Mouse (Mus musculus): ENCODE measurements around the gene Svop. TPM values are rescaled to one million over a fixed set of nuclear protein-coding genes. Genes with fewer than 3 reads are reported as not detected.

Svop gene
- total RNA-seq, 2 experiments from 2014 or later: 191 to 211 TPM

DNA sequence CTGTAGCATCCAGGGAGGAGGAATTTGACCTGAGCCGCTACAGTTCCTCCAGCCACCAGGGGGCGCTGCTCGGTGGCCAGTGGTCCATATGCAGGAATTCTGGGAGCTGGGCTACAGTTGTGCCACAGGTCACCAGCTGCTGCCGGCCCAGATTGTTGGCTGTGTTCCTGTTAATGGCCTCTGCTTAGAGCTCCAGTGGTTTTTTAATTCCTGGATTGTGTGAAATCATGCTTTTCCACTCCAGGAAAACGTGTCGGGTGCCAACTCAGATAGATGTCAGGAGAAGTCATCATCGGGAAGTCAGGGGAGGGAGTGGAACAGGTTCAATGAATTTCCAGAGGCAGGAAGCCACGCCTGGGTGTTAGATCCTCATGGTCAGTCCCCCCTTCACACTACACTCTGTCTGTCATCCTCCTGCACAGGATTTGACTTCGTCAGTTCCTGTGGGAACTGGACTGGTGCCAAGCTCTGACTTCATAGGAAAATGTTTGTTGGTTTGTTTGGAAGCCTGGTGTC lies 39.1 kb downstream of the Svop start:
- DNase-seq (ENCODE audit: low spot score in 2 of 2): peak; percentile 50 to 62
- intact Hi-C loops (cut with DNase I): no loop called here

- intact Hi-C loops (cut with DNase I): loop anchor here (5.0 kb wide), 1 partner anchor 92 kb away; no protein-coding TSS in a partner anchor
- DNase-seq (ENCODE audit: low spot score in 2 of 2): no peak
Observed at GRCm38 (mm10) chr5:114048731-114049308, 42.5 kb downstream of the Svop start.

- no peak for DNase-seq (ENCODE audit: low spot score in 2 of 2)
- intact Hi-C loops (cut with DNase I): loop anchor here (5.0 kb wide), 1 partner anchor 90 kb away; no protein-coding TSS in a partner anchor
Observed at GRCm38 (mm10) chr5:114047182-114047581, 44.2 kb downstream of the Svop start.

GRCm38 (mm10) chr5:114046604-114047003 lies 44.8 kb downstream of the Svop start:
- DNase-seq (ENCODE audit: low spot score in 2 of 2): no peak
- intact Hi-C loops (cut with DNase I): loop anchor here (5.0 kb wide), 1 partner anchor 89 kb away; no protein-coding TSS in a partner anchor

DNA sequence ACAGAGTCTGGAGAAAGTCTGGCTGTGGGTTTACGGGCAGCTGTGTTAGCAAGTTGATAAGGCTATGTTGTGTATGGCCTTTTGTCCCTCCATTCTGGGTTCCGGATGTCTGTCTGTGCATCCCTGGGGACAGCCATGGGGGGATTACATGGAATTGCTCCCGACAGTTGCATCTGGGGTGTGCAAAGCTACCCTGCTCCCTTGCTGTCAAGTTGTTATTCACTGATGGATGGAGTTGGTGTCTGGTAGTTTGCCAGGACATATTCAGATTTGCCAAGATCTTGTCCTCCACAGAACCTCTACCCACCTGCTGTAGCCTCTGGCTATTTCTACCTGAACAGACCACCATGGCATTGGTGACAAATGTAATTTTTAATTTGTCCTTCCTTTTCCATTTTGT lies 45.2 kb downstream of the Svop start:
- DNase-seq (ENCODE audit: low spot score in 2 of 2): no peak
- intact Hi-C loops (cut with DNase I): loop anchor here (5.0 kb wide), 1 partner anchor 89 kb away; no protein-coding TSS in a partner anchor

DNA sequence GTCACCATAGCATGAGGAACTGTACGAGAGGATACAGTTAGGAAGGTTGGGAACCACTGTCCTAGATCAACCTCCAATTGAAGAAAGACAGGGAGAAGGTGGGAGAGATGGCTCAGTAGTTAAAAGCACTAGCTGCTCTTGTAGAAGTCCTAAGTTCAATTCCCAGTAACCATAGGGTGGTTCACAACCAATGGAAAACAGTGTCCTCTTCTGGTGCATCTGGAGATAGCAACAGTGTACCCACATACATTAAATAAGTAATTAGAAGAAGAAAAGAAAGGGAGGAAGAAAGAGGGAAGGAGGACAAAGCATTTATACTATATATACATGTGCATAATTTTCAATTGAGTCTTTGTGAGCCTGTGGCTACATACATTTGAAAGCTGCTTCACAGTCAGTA lies 46.2 kb downstream of the Svop start:
- DNase-seq (ENCODE audit: low spot score in 2 of 2): no peak
- intact Hi-C loops (cut with DNase I): loop anchor here (5.0 kb wide), 1 partner anchor 88 kb away; no protein-coding TSS in a partner anchor

GRCm38 (mm10) chr5:114043800-114044199 lies 47.6 kb downstream of the Svop start:
- DNase-seq (ENCODE audit: low spot score in 2 of 2): no peak
- intact Hi-C loops (cut with DNase I): no loop called here

- no peak for DNase-seq (ENCODE audit: low spot score in 2 of 2)
- intact Hi-C loops (cut with DNase I): no loop called here
Observed at GRCm38 (mm10) chr5:114041327-114041930, 49.9 kb downstream of the Svop start.

- DNase-seq (ENCODE audit: low spot score in 2 of 2): no peak
- intact Hi-C loops (cut with DNase I): no loop called here
Observed at GRCm38 (mm10) chr5:114040911-114041310, 50.5 kb downstream of the Svop start.

DNA sequence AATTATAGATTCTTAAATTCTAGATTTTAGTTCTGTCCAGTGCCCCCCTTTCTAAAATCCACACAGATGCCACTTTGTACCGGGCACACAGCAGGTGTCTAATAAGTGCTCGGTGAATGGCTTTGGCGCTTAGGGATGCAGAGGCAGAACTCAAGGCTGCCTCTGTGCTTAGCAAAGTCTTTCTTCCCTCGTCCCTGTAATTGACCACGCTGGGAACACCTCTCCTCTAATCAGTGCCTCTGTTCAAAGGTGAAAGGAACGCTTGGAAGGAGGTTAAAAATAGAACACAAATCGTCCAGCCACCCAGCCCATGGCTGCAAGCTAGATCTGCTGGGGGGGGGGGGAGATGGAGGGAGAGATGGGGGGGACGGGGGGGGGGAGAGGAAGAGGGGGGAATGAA lies 50.9 kb downstream of the Svop start:
- DNase-seq (ENCODE audit: low spot score in 2 of 2): no peak
- intact Hi-C loops (cut with DNase I): no loop called here

DNA sequence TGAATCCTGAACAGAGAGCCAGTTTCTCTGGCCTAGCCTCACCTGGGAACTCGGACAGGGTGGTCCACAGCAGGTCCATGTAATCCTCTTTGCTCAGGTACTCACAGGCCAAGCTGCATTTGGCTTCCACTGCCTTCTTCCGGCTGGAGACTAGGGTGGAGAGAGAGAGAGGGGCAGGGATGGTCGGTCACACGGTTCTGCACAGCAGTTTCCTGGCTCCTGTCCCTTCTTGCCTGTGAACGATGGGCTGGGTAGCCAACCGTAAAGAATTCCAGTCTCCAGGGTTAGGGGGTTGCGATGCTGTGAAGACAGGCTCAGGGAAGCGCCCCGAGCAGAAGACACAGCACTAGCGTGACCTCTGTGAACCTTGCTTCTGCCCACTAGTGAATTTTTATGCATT lies 56.3 kb downstream of the Svop start:
- DNase-seq (ENCODE audit: low spot score in 2 of 2): no peak
- intact Hi-C loops (cut with DNase I): no loop called here

GRCm38 (mm10) chr5:114034393-114034792 lies 57.0 kb downstream of the Svop start:
- intact Hi-C loops (cut with DNase I): no loop called here

GRCm38 (mm10) chr5:114032161-114032763 lies 59.1 kb downstream of the Svop start:
- intact Hi-C loops (cut with DNase I): no loop called here

More at GRCm38 (mm10) chr5:114034393-114034792, 57.0 kb downstream of the Svop start:
- DNase-seq (ENCODE audit: low spot score in 2 of 2): no peak

GRCm38 (mm10) chr5:114030652-114031051 lies 60.7 kb downstream of the Svop start:
- intact Hi-C loops (cut with DNase I): no loop called here

More at GRCm38 (mm10) chr5:114032161-114032763, 59.1 kb downstream of the Svop start:
- DNase-seq (ENCODE audit: low spot score in 2 of 2): no peak

DNA sequence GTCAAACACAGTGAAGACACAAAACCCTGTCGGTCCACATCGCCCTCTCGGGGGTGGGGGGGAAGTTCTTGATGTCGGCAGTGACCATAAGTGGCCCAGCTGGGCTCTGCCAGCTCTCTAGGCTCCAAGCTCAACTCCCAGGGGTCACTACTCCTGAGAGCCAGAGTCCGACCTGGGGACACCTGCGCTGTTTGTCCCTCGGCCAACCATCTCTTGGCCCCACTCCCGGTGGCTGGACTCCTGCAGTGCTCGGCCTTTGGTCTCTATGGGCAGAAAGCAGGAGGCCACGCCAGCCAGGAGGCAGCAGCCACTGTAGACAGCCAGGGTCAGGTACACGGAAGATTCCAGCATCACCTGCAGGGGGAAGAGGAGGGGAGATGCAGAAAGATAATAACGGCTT lies 63.3 kb downstream of the Svop start:
- intact Hi-C loops (cut with DNase I): no loop called here
- no peak for DNase-seq (ENCODE audit: low spot score in 2 of 2)

More at GRCm38 (mm10) chr5:114030652-114031051, 60.7 kb downstream of the Svop start:
- DNase-seq (ENCODE audit: low spot score in 2 of 2): no peak

- intact Hi-C loops (cut with DNase I): no loop called here
- DNase-seq (ENCODE audit: low spot score in 2 of 2): no peak
Observed at GRCm38 (mm10) chr5:114027217-114027944, 64.0 kb downstream of the Svop start.

DNA sequence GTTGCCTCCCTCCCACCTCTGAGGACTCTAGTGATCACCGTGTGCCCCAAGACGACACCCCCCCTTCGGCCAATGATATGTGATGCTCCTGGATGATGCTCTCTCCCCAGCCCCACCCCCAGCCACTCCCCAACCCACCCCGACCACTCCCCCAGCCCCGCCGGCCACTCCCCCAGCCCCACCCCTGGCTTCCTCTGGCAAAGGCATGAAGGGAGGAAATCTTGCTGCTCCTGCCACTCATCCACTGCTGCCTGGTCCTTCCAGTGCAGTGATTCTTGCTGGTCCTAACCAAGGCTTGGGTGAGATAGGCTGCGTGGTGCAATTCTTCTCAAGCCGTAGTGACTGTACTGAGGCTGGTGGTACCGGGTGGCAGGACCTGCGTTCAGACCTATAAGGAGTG lies 66.5 kb downstream of the Svop start:
- intact Hi-C loops (cut with DNase I): no loop called here
- DNase-seq (ENCODE audit: low spot score in 2 of 2): no peak

- DNase-seq (ENCODE audit: low spot score in 2 of 2): no peak
- intact Hi-C loops (cut with DNase I): no loop called here
Observed at GRCm38 (mm10) chr5:114024390-114024789, 67.0 kb downstream of the Svop start.

- intact Hi-C loops (cut with DNase I): no loop called here
- no peak for DNase-seq (ENCODE audit: low spot score in 2 of 2)
Observed at GRCm38 (mm10) chr5:114015121-114015520, 76.2 kb downstream of the Svop start.

DNA sequence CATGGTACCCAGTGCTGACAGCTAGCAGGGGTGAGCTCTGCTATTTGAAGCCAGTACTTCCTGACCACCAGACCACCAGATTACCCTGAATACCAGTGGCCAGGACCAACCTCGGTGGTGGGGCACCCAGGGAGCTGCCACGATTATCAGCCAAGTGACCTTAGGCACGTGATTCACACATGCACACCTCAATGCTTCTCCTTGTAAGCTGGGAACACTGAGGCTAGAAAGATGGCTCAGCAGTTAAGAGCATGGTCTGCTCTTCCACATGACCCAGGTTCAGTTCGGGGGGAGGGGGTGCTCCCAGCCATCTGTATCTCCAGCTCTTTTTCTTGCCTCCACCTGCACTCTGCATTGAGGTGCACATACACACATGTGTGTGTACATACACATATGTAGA lies 82.3 kb downstream of the Svop start:
- no peak for DNase-seq (ENCODE audit: low spot score in 2 of 2)
- intact Hi-C loops (cut with DNase I): no loop called here

Measured in left cerebral cortex, postnatal 14 days (tissue).